Mouse (Mus musculus): ENCODE measurements around the gene Bscl2.

Bscl2 gene

GRCm38 (mm10) chr19:8837251-8837791 is at the start of gene Bscl2:
Gene Bscl2, plus strand, starts transcription at chr19:8837467.
- peak; percentile 89 for DNase-seq (ENCODE audit: low spot score)

GRCm38 (mm10) chr19:8788521-8788920 is 48.7 kb upstream of the Bscl2 start:
- DNase-seq (ENCODE audit: low spot score): peak; percentile 52

GRCm38 (mm10) chr19:8789171-8789570 is 48.1 kb upstream of the Bscl2 start:
- DNase-seq (ENCODE audit: low spot score): no peak

- no peak for DNase-seq (ENCODE audit: low spot score)
Measured at GRCm38 (mm10) chr19:8790171-8790570, 47.1 kb upstream of the Bscl2 start.

GRCm38 (mm10) chr19:8798264-8798946 is 38.9 kb upstream of the Bscl2 start, which contains the start of gene Polr2g:
Gene Polr2g, minus strand, starts transcription at chr19:8798577.
- peak; percentile 94 for DNase-seq (ENCODE audit: low spot score)

GRCm38 (mm10) chr19:8798947-8799315 is 38.3 kb upstream of the Bscl2 start:
- DNase-seq (ENCODE audit: low spot score): no peak

- peak; percentile 97 for DNase-seq (ENCODE audit: low spot score)
Measured at GRCm38 (mm10) chr19:8802130-8802821, 35.0 kb upstream of the Bscl2 start, which contains the start of gene Zbtb3. Gene Zbtb3, plus strand, starts transcription at chr19:8802555.

- no peak for DNase-seq (ENCODE audit: low spot score)
Measured at GRCm38 (mm10) chr19:8803204-8803780, 34.0 kb upstream of the Bscl2 start.

- no peak for DNase-seq (ENCODE audit: low spot score)
Measured at GRCm38 (mm10) chr19:8803879-8804660, 33.2 kb upstream of the Bscl2 start.

GRCm38 (mm10) chr19:8806810-8807209 is 30.5 kb upstream of the Bscl2 start:
- no peak for DNase-seq (ENCODE audit: low spot score)

- peak; percentile 46 for DNase-seq (ENCODE audit: low spot score)
Measured at GRCm38 (mm10) chr19:8815812-8816211, 21.5 kb upstream of the Bscl2 start.

- DNase-seq (ENCODE audit: low spot score): no peak
Measured at GRCm38 (mm10) chr19:8817001-8817400, 20.3 kb upstream of the Bscl2 start.

GRCm38 (mm10) chr19:8818301-8818798 is 18.9 kb upstream of the Bscl2 start:
- no peak for DNase-seq (ENCODE audit: low spot score)

- DNase-seq (ENCODE audit: low spot score): peak; percentile 100
Measured at GRCm38 (mm10) chr19:8818801-8819595, 18.3 kb upstream of the Bscl2 start, which contains the start of gene Ttc9c. Gene Ttc9c, minus strand, starts transcription at chr19:8819333.

- DNase-seq (ENCODE audit: low spot score): peak; percentile 98
Measured at GRCm38 (mm10) chr19:8819596-8820423, 17.5 kb upstream of the Bscl2 start, which contains the start of gene Hnrnpul2. Gene Hnrnpul2, plus strand, starts transcription at chr19:8820010.

GRCm38 (mm10) chr19:8820424-8820956 is 16.8 kb upstream of the Bscl2 start:
- no peak for DNase-seq (ENCODE audit: low spot score)

- no peak for DNase-seq (ENCODE audit: low spot score)
Measured at GRCm38 (mm10) chr19:8821146-8821545, 16.1 kb upstream of the Bscl2 start.

- no peak for DNase-seq (ENCODE audit: low spot score)
Measured at GRCm38 (mm10) chr19:8822696-8823095, 14.6 kb upstream of the Bscl2 start.

- no peak for DNase-seq (ENCODE audit: low spot score)
Measured at GRCm38 (mm10) chr19:8829660-8830059, 7.6 kb upstream of the Bscl2 start, which contains the start of gene AC129217.1. Gene AC129217.1, plus strand, starts transcription at chr19:8829773.

- DNase-seq (ENCODE audit: low spot score): no peak
Measured at GRCm38 (mm10) chr19:8830664-8831063, 6.6 kb upstream of the Bscl2 start.
